Mouse (Mus musculus) stomach, postnatal 0 days (tissue): Measurements from ENCODE around the gene Btbd9.

Experiments
- CTCF ChIP-seq: IDR thresholded peaks from 2 replicates; pipeline ENCODE4 v1.5.1; 2016; ENCODE audit warnings: antibody characterized with exemption, low read depth, mild to moderate bottlenecking, moderate library complexity
- EP300 ChIP-seq: optimal IDR thresholded peaks from 2 replicates; pipeline ENCODE3; 2016; ENCODE audit warnings: antibody characterized with exemption

DNA sequence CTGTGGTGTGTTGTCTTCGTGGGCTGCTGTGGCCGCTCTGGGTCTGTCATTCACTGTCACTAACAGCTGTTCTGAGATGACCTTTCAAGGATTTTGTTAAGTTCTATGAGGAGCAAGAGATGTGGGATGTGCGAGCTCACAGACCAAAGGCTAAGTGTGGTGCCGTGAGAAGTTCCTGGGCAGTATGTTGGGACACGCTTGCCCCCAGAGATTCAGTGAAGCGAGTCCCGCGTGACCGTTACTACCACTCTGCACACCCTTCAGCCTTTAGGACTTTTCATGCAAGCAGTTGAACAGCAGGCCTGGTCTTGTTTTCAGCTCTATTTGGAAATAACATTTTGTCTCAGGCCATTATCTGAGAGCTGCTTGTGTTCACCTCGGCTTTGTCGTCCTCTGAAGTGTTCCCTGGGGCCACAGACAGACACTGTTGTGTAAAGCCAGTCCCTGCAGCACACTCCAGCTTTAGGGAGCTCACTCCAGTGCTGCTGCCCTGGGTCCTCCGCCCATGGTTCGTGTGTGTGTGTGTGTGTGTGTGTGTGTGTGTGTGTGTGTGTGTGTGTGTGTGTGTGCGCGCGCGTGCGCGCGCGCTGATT lies 380.6 kb downstream of the Btbd9 start:
- TF ChIP-seq EP300, result no peak
- no peak for TF ChIP-seq CTCF
